Mouse (Mus musculus) heart, adult 2 months (tissue): ENCODE results near the gene Mmgt2. TPM values are rescaled to one million over a fixed set of nuclear protein-coding genes. Genes with fewer than 3 reads are reported as not detected.

ENCODE experiments used
- DNase-seq, 2 experiments: peaks; one replicate each; pipeline ENCODE4 v3.0.0; 2021
- H3K27ac ChIP-seq: fragments of 200-600 bp; 2 replicates; pipeline ENCODE4 v1.8.1; 2022
- H3K27me3 ChIP-seq: fragments of 200-500 bp; 2 replicates; pipeline ENCODE4 v1.6.1; 2012; ENCODE audit warnings: mild to moderate bottlenecking, low read length, inconsistent platforms, mixed read lengths; ENCODE audit not compliant: control insufficient read depth, insufficient read depth
- H3K36me3 ChIP-seq: fragments of 200-500 bp; 2 replicates; pipeline ENCODE4 v1.6.1; 2012; ENCODE audit warnings: low read length, inconsistent platforms; ENCODE audit not compliant: control insufficient read depth, insufficient read depth
- H3K4me1 ChIP-seq: fragments of 200-500 bp; 2 replicates; pipeline ENCODE4 v1.6.1; 2011; ENCODE audit warnings: low read length; ENCODE audit not compliant: control insufficient read depth, insufficient read depth
- H3K4me3 ChIP-seq: fragments of 200-600 bp; 2 replicates; pipeline ENCODE4 v1.8.1; 2022
- H3K79me2 ChIP-seq: fragments of 200-500 bp; replicated peaks from 2 replicates; pipeline ENCODE4 v1.6.1; 2012; ENCODE audit warnings: mild to moderate bottlenecking, inconsistent platforms, low read length, moderate library complexity, mixed read lengths; ENCODE audit not compliant: control insufficient read depth, insufficient read depth
- H3K9ac ChIP-seq: fragments of 200-500 bp; 2 replicates; pipeline ENCODE4 v1.6.1; 2012; ENCODE audit warnings: low read depth, mild to moderate bottlenecking, control low read depth, inconsistent platforms, low read length, mixed read lengths
- CTCF ChIP-seq: fragments of 200-600 bp; IDR thresholded peaks from 2 replicates; pipeline ENCODE4 v1.8.1; 2022; ENCODE audit warnings: antibody characterized with exemption, mild to moderate bottlenecking, moderate library complexity
- EP300 ChIP-seq: fragments of 200-500 bp; IDR thresholded peaks from 2 replicates; pipeline ENCODE4 v1.6.1; 2011; ENCODE audit warnings: low read depth, low read length, control low read depth; ENCODE audit not compliant: insufficient read depth
- POLR2A ChIP-seq: fragments of 200-500 bp; IDR thresholded peaks from 2 replicates; pipeline ENCODE4 v1.6.1; 2011; ENCODE audit warnings: mild to moderate bottlenecking, low read depth, low read length, control low read depth; ENCODE audit not compliant: insufficient read depth
- WGBS: fragments of 180-500 bp; shearing (Covaris S2); methylation state at CpG from one replicate; pipeline ENCODE4 v1.1.7; 2018; 5-methylcytosine and 5-hydroxymethylcytosine counted together
- intact Hi-C: fragments of 180-260 bp; cut with DNase I; formaldehyde crosslinking; loops from one replicate; pipeline ENCODE4 v1.15.1; 2025
- polyA plus RNA-seq: library from polyadenylated mRNA; depleted of rRNA; stranded (reverse); fragments of >200 nt; gene quantifications from 2 replicates; pipeline ENCODE4 v1.2.3, GENCODE M21; 2012
- total RNA-seq, 2 experiments: library from RNA; stranded (reverse); gene quantifications; 2 replicates each; pipeline ENCODE4 v1.2.3; 2021

The Mmgt2 gene
- total and polyA plus RNA-seq, 3 experiments: 5.8 to 8.7 (median 8.6) TPM

- peak; percentile 47 to 64 for DNase-seq
- no peak overlapping the region; the same call in 1 of the 2 replicates for H3K27ac ChIP-seq
- 16% methylated on average over 17 of the region's 17 CpGs for WGBS
Measured at GRCm38 (mm10) chr11:62675480-62676289, 27.2 kb downstream of the Mmgt2 start.

GRCm38 (mm10) chr11:62676290-62676596 is 27.8 kb downstream of the Mmgt2 start:
- Histone ChIP-seq H3K36me3 (no peaks in the 10 kb centered on the region), H3K79me2 (no peaks in the 10 kb centered on the region), H3K27ac (no peak overlapping the region), H3K4me1 (no peaks in the 10 kb centered on the region), H3K9ac (no peak overlapping the region), H3K4me3 (no peak overlapping the region), H3K27me3 (no peaks in the 10 kb centered on the region)
- WGBS: 92% methylated on average over 4 of the region's 4 CpGs
- no peak for TF ChIP-seq POLR2A
- no peak for TF ChIP-seq CTCF
- TF ChIP-seq EP300: no peak
- intact Hi-C loops: no loop called here
- no peak for DNase-seq

More at GRCm38 (mm10) chr11:62675480-62676289, 27.2 kb downstream of the Mmgt2 start:
- peak overlapping the region; percentile 49; the same call in 1 of the 2 replicates for H3K9ac ChIP-seq
- no peaks in the 10 kb centered on the region for H3K27me3 ChIP-seq
- TF ChIP-seq POLR2A: no peak
- TF ChIP-seq CTCF: peak; percentile 85
- TF ChIP-seq EP300: peak; percentile 81; the same call in 1 of the 2 replicates
- no peaks in the 10 kb centered on the region for H3K79me2 ChIP-seq
- intact Hi-C loops: loop anchor here (1.0 to 2.0 kb wide), 2 partner anchors 27 to 62 kb away; partner anchors contain the start of genes Lrrc75a and Mmgt2
- H3K4me1 ChIP-seq: no peaks in the 10 kb centered on the region
- peak overlapping the region; percentile 27; the same call in 1 of the 2 replicates for H3K4me3 ChIP-seq
- no peaks in the 10 kb centered on the region for H3K36me3 ChIP-seq

- intact Hi-C loops: no loop called here
- H3K36me3 ChIP-seq: no peaks in the 10 kb centered on the region
- no peak for TF ChIP-seq POLR2A
- TF ChIP-seq CTCF: no peak
- no peak for TF ChIP-seq EP300
- H3K79me2 ChIP-seq: no peaks in the 10 kb centered on the region
- no peak overlapping the region for H3K9ac ChIP-seq
- no peak overlapping the region for H3K27ac ChIP-seq
- H3K27me3 ChIP-seq: no peaks in the 10 kb centered on the region
- 85% methylated on average over 7 of the region's 7 CpGs for WGBS
- no peak for DNase-seq
- H3K4me1 ChIP-seq: no peaks in the 10 kb centered on the region
- H3K4me3 ChIP-seq: no peak overlapping the region
Measured at GRCm38 (mm10) chr11:62678778-62679354, 30.4 kb downstream of the Mmgt2 start.

- no peaks in the 10 kb centered on the region for H3K27me3 ChIP-seq
- no peak overlapping the region for H3K4me3 ChIP-seq
- H3K9ac ChIP-seq: no peak overlapping the region
- no peaks in the 10 kb centered on the region for H3K4me1 ChIP-seq
- no peak for TF ChIP-seq EP300
- no peak for TF ChIP-seq CTCF
- no peak for TF ChIP-seq POLR2A
- DNase-seq: no peak
- H3K79me2 ChIP-seq: no peaks in the 10 kb centered on the region
- intact Hi-C loops: no loop called here
- WGBS: 72% methylated on average over 4 of the region's 4 CpGs
- no peaks in the 10 kb centered on the region for H3K36me3 ChIP-seq
- H3K27ac ChIP-seq: no peak overlapping the region
Measured at GRCm38 (mm10) chr11:62679954-62680353, 31.5 kb downstream of the Mmgt2 start.

- Histone ChIP-seq H3K9ac (no peak overlapping the region), H3K4me3 (no peak overlapping the region), H3K36me3 (no peaks in the 10 kb centered on the region), H3K27ac (no peak overlapping the region), H3K4me1 (no peaks in the 10 kb centered on the region), H3K27me3 (no peaks in the 10 kb centered on the region), H3K79me2 (no peaks in the 10 kb centered on the region)
- DNase-seq: no peak
- TF ChIP-seq EP300: no peak
- TF ChIP-seq CTCF: no peak
- TF ChIP-seq POLR2A: no peak
- 78% methylated on average over 3 of the region's 3 CpGs for WGBS
- intact Hi-C loops: no loop called here
Measured at GRCm38 (mm10) chr11:62691592-62691991, 43.1 kb downstream of the Mmgt2 start.
